Mouse (Mus musculus) mature B cell (primary cell): Measurements from ENCODE around the gene Oxsr1.
"Not testable (repeated sequence)": the region's sequence is repeated elsewhere in the genome, so short reads cannot be mapped to it uniquely, and the experiment has no call there.

Source experiments
- in situ Hi-C: fragments of 300-500 bp; cut with MboI; formaldehyde crosslinking; loops from 2 replicates; pipeline ENCODE4 v1.14.3; 2019

Gene Oxsr1

DNA sequence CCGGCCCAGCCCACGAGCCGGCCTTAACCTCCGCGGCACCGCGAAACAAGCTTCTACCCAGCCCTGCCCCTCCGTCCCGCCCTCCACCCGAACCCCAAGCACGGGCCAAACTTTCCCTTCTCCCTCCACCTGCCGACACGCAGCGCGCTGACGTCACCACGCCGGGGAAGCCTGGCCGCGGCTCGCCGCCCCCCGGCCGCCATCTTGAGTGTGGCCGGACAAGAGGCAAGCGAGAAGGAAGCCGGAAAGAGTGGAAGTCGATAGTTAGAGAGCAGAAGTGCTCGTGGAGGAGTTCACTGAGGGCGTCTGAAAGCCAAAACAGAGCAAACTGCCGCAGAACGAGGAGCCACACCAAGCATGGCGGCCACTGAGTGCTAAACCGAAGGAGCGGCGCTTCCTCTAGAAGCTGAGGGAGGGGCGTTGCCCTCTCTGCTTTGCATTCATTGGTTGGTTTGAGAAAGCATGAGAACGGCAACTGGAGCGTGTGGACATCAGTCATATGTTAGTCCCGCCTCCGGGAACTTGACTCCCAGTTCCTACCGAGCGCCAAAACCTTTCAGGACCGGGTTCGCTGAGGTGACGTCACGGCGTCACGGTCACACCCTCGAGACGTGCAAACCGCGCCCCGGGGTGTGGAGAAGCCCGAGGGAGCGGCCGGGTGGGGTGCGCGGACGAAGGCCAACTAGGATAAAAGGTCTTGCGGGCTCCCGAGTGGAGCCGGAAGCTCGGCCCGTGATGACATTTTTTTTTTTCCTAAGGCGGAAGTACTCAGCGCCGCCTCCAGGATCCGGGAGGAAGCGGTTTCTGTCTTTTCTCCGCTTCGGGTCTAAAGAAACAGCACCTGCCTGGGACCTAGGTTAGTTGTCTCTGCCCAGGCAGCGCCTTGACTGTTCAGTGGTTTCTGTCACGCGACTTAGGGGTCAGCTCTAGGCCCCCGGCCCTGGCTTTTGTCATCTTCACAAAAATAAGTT, at the start of gene Oxsr1:
Gene Oxsr1, minus strand, starts transcription at position 139 of the 971 bp plus-strand sequence.
- in situ Hi-C loops = no loop called here

GRCm38 (mm10) chr9:119371251-119371650, 49.0 kb upstream of the Oxsr1 start:
- in situ Hi-C loops = no loop called here

- in situ Hi-C loops = not testable (repeated sequence)
Observed at GRCm38 (mm10) chr9:119370770-119371169, 48.5 kb upstream of the Oxsr1 start.

DNA sequence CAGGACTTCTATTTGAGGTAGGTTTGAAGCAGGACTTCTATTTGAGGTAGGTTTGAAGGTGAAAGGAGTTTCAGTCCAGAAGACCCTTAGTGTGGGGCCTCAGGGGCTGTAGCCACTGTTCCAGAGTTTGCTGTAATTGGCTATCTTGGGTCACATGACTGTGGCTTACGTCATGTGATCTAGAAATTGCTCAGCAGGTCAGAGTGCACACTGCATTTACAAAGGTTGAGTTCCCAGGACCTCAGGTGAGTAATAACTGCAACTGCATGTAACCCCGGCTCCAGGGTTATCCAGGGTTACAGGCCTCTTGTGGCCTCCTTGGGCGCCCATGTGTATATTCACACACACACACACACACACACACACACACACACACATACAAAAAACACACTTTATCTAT, 46.1 kb upstream of the Oxsr1 start:
- in situ Hi-C loops = no loop called here

DNA sequence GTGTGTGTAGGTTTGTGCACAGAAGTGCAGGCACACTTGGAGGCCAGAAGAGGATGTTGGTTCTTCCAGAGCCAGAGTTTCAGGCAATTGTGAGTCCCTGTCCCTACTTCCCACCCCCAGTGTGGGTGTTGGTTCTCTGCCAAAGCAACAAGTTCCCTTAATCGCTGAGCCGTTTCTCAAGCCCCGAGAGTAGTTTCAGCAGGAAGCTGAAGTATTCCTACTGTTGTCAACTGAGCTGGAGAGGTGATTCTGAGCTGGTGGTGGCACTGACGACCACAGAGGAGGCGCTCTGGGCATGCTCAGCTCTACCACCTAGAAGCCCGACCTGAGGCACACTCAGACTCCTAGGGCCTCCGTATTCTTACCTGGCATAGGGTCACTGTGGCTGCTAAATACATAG, 43.1 kb upstream of the Oxsr1 start, which contains the start of gene Slc22a14:
Gene Slc22a14, minus strand, starts transcription at position 270 of the 400 bp plus-strand sequence.
- in situ Hi-C loops = no loop called here

GRCm38 (mm10) chr9:119363229-119363628, 41.0 kb upstream of the Oxsr1 start:
- in situ Hi-C loops = no loop called here

- in situ Hi-C loops = no loop called here
Observed at GRCm38 (mm10) chr9:119361416-119361815, 39.2 kb upstream of the Oxsr1 start.

GRCm38 (mm10) chr9:119358058-119358429, 35.8 kb upstream of the Oxsr1 start:
- in situ Hi-C loops = no loop called here

DNA sequence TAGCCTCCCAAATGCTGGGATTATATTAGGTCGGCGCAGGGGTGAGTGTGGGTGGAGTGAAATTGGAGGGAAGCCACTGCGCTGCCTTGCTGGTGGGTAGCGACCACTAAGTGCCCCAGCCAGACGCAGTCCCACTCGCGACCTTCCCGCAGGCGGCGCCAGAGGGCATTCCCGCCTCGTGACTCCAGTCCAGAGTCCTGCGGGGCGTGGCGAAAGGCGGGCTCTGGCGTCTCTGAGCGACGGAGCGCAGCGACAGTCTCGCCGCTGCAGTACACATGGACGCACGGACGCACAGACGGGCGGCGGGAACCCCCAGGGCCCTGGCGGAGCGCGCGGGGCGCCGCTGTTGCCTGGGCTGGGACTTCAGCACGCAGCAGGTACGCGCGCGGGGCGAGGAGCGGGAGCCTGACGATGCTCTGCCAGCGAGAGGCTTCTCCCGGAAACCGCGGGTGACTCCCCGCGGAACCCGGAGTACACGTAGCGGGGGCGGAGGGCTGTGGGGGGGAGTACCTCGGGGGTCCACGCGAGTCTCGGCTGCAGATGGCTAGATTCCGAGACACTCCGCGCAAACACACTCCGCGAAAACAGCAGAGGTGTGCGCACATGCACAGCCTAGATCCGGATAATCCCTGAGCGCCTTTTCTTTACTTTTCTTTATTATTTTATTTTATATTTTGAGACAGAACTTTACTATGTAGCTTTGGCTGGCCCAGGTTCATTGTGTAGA, 35.3 kb upstream of the Oxsr1 start, which contains the start of gene Xylb:
Gene Xylb, plus strand, starts transcription at position 51 of the 727 bp plus-strand sequence.
- in situ Hi-C loops = no loop called here

DNA sequence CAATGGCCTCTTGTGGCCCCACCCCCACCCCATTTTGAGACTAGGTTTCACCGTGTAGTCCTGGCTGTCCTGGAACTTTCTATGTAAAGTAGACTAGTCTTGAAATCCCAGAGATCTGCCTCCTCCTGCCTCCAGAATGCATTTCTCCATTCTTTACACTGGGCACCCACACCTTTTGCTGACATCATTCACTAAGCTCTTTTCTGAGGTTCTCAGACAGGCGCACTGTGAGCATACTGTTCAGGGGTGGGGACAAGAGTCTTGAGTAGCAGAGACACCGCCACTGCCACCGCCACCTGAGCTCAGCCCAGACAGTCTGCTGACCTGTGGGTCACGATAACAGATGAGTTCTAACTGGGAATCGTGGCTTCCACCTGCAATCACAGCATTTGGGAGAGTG, 33.7 kb upstream of the Oxsr1 start:
- in situ Hi-C loops = no loop called here

GRCm38 (mm10) chr9:119353926-119354325, 31.7 kb upstream of the Oxsr1 start:
- in situ Hi-C loops = no loop called here

- in situ Hi-C loops = no loop called here
Observed at GRCm38 (mm10) chr9:119352060-119352459, 29.8 kb upstream of the Oxsr1 start.

- in situ Hi-C loops = no loop called here
Observed at GRCm38 (mm10) chr9:119350947-119351705, 28.9 kb upstream of the Oxsr1 start.

DNA sequence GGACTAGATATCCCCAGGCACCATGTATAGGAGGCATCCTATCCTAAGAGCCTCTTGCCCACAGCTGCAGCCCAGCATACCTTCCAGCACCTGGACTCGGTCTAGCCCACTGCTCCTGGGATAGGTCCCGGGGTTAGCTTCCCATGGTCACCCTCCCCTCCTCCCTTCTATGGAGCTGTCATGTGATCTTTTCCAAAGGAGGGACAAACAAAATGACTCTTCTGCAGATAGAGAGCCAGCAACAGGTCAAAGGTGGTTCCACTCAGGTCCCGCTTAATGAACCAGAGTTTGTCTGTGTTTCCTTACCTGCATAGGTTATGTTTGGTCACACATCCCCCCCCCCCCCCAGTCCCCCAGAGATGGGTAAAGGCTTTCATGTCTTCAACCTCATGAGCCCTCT, 28.3 kb upstream of the Oxsr1 start:
- in situ Hi-C loops = no loop called here

- in situ Hi-C loops = no loop called here
Observed at GRCm38 (mm10) chr9:119346376-119346775, 24.1 kb upstream of the Oxsr1 start.

DNA sequence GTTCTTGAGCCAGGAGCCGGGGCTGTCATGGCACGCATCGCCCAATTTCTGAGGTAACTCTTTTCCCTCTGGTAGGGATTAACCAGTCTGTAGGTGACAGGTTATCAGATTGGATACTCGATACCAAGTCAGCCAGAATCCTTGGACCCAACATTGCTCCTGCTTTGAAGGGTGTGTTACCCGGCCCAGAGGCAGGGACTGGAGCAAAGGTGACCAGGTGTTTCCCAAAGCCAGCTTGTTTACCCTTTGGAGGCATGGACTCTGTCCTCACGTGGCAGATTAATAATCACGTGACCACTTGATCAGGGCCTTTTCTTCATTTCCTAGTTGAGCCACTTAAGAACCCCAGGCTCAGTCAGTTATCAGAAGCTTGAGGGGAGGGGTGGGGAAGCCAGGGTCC, 20.5 kb upstream of the Oxsr1 start:
- in situ Hi-C loops = no loop called here

DNA sequence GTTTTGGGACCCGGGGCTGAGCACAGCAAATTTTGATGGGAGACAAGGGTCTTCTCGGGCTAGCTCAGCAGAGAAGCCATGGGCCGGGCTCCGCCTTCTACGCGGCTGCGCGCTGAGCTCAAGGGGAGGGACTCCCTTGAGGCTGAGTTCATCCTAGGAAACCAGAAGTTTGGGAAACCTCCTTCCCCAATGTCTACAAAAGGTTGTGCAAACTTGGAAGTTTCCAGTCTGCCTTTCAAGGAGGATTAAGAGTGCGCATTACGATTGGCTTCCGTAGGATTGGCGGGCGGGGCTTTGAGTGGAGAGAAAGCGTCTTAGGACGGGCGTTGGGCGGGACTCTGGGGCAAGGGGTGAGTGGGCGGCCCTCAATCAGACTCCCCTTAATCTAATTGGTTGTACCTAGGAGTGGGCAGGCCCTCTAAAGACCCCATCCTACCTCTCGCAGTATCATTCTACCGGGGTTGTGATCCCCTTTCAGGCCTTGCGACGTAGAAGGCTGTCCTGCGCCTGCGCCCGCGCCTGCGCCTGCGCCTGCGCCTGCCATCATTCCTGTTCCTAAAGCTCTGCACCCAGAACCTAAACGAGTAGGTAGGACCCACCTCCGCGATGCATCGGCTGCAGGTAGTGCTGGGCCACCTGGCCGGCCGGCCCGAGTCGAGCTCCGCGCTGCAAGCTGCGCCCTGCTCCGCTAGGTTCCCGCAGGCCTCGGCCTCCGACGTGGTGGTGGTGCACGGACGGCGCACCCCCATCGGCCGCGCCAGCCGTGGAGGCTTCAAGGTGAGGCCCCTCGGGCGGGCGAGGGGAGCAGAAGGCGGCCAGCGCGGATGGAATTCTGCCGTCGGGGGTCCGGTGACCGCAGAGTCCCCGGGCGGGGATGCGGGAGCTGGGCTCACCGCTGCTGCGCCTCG, 18.9 kb upstream of the Oxsr1 start, which contains the start of gene Myd88:
Gene Myd88, minus strand, starts transcription at position 503 of the 908 bp plus-strand sequence.
- in situ Hi-C loops = no loop called here

DNA sequence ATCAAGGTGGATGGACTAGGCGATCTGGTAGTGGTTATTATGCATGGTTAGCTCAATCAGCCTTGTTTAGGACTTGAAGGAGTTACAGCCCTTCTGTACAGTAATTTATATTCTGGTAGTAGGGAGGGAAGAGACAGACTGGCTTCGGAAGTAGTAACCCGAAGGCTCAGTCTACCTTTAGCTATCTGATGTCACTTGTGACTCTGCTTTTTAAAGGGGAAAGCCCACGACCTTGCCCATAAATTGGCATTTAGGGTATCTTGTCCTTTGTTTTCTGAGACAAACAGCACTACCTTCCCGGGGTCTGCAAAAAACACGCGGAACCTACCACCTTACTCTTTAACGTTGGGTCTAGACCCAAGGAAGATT, 18.0 kb upstream of the Oxsr1 start:
- in situ Hi-C loops = no loop called here

- in situ Hi-C loops = no loop called here
Observed at GRCm38 (mm10) chr9:119339558-119340211, 17.5 kb upstream of the Oxsr1 start, which contains the start of gene Acaa1a. TSS of gene Acaa1a (plus strand) at chr9:119339676.

GRCm38 (mm10) chr9:119339106-119339505, 16.9 kb upstream of the Oxsr1 start:
- in situ Hi-C loops = no loop called here
